ENCODE assay signal across 32 mouse cellular contexts in the genomic region with DNA sequence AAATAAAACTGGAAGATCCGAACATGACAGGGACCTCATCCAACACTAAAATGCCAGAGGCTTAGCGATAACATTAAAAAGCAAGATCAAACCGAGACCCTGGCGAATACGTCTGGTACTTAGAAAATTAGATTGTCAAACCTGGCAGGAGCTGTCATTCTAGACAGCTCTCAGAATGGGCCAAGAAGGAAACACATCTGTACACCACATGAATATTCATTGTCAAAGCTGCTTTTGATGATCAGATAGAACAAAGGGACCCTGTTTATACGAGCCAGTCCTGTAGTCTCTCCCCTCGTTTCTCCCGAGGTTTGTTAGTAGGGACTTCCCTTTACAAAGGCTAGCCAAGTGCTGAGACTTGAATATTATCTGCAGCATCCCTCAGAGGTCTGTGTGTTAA.
A peak's percentile ranks its signal among the peaks of the same experiment; 100 is the strongest.
DNase-seq lines count a peak whose midpoint lies in the region; ATAC-seq and TF ChIP-seq lines count a peak whose summit lies in the region.
"Had no signal": no experiment of that assay in that cellular context is flagged by ENCODE, and none has a peak within 500 bp of the region (broad histone marks: within the 10 kb centered on the region; RNA-seq: fewer than 3 reads in every experiment).

No protein-coding gene starts in this region.

- H3K27me3 ChIP-seq in embryonic facial prominence, embryonic 14.5 days (replicated peaks; ENCODE audit: control insufficient read depth, insufficient read depth, low read length), result no peaks in the 10 kb centered on the region
- H3K27me3 ChIP-seq in embryonic facial prominence, embryonic 10.5 days (replicated peaks; ENCODE audit: low read depth, poor library complexity, severe bottlenecking), result no peaks in the 10 kb centered on the region
- no peaks in the 10 kb centered on the region for H3K27me3 ChIP-seq in limb, embryonic 14.5 days (ENCODE audit: control insufficient read depth, insufficient read depth, low read length)
- H3K27me3 ChIP-seq in limb, embryonic 10.5 days (ENCODE audit: low read depth, poor library complexity, severe bottlenecking), result no peaks in the 10 kb centered on the region
- no peaks in the 10 kb centered on the region for H3K27me3 ChIP-seq in forebrain, postnatal 0 days (ENCODE audit: insufficient read depth, low read length)
- no peaks in the 10 kb centered on the region for H3K27me3 ChIP-seq in midbrain, embryonic 15.5 days (replicated peaks)
- H3K27me3 ChIP-seq: CH12.LX; neural tube, embryonic 13.5 days; stomach, embryonic 15.5 days had no signal

- no peak overlapping the region for H3K4me2 ChIP-seq in embryonic facial prominence, embryonic 14.5 days (ENCODE audit: low read depth, low read length)
- H3K4me2 ChIP-seq in limb, embryonic 14.5 days (replicated peaks; ENCODE audit: low read depth, low read length, severe bottlenecking), result no peak overlapping the region
- H3K4me2 ChIP-seq in forebrain, postnatal 0 days (ENCODE audit: low read depth), result no peak overlapping the region
- no peak overlapping the region for H3K4me2 ChIP-seq in midbrain, embryonic 15.5 days
- H3K4me2 ChIP-seq: heart, embryonic 11.5 days; lung, embryonic 14.5 days; neural tube, embryonic 13.5 days; stomach, embryonic 15.5 days had no signal

- 43% methylated on average over 8 of the region's 8 CpGs for WGBS in embryonic facial prominence, embryonic 14.5 days
- 71% methylated on average over 8 of the region's 8 CpGs for WGBS in embryonic facial prominence, embryonic 10.5 days
- WGBS in limb, embryonic 14.5 days, result 59% methylated on average over 8 of the region's 8 CpGs
- WGBS in limb, embryonic 10.5 days, result 86% methylated on average over 8 of the region's 8 CpGs
- 18% methylated on average over 8 of the region's 8 CpGs for WGBS in forebrain, postnatal 0 days
- WGBS in midbrain, embryonic 15.5 days, result 22% methylated on average over 8 of the region's 8 CpGs

- H3K9me3 ChIP-seq in embryonic facial prominence, embryonic 14.5 days (ENCODE audit: control insufficient read depth, low read length), result peaks cover 10% of the 10 kb centered on the region; the same call in 1 of the 2 replicates
- H3K9me3 ChIP-seq in embryonic facial prominence, embryonic 10.5 days, result peaks cover 13% of the 10 kb centered on the region
- peaks cover 8% of the 10 kb centered on the region; the same call in 1 of the 2 replicates for H3K9me3 ChIP-seq in limb, embryonic 14.5 days (ENCODE audit: control insufficient read depth, low read length)
- no peaks in the 10 kb centered on the region; the same call in 1 of the 2 replicates for H3K9me3 ChIP-seq in limb, embryonic 10.5 days (replicated peaks)
- 0 out of 2 replicates have a peak, but pooled peaks cover 13% of the 10 kb centered on the region for H3K9me3 ChIP-seq in forebrain, postnatal 0 days (ENCODE audit: low read length)
- no peaks in the 10 kb centered on the region; the same call in 1 of the 2 replicates for H3K9me3 ChIP-seq in midbrain, embryonic 15.5 days

- peak; percentile 6 for DNase-seq in embryonic facial prominence, embryonic 14.5 days (ENCODE audit: low spot score)
- no peak for DNase-seq in embryonic facial prominence, embryonic 10.5 days (ENCODE audit: low spot score)
- peak; percentile 49 for DNase-seq in limb, embryonic 14.5 days (ENCODE audit: low spot score)
- no peak for DNase-seq in limb, embryonic 10.5 days (ENCODE audit: low spot score)
- peak; percentile 33 for DNase-seq in forebrain, postnatal 0 days
- no peak for DNase-seq in adrenal gland, adult 8-10 months
- DNase-seq in right cerebral cortex, postnatal 25 days, result no peak
- DNase-seq: adrenal gland, adult 2 months; cerebellum, adult 8-10 months; cerebellum, postnatal 25 days; gastrocnemius, adult 2 months; gastrocnemius, postnatal 36 days; heart, adult 18-20 months; heart, postnatal 36 days; kidney, adult 9 months; kidney, postnatal 10 days; layer of hippocampus, postnatal 36 days; left cerebral cortex, postnatal 4 days; liver; lung, embryonic 14.5 days; lung, postnatal 14 days; retina, postnatal 1 day; right cerebral cortex, postnatal 14 days; thymus, postnatal 14 days had no signal

- no peak overlapping the region for H3K4me3 ChIP-seq in embryonic facial prominence, embryonic 14.5 days (ENCODE audit: low read depth, low read length)
- H3K4me3 ChIP-seq in embryonic facial prominence, embryonic 10.5 days, result no peak overlapping the region
- no peak overlapping the region for H3K4me3 ChIP-seq in limb, embryonic 14.5 days (replicated peaks; ENCODE audit: low read length)
- H3K4me3 ChIP-seq in limb, embryonic 10.5 days, result no peak overlapping the region
- no peak overlapping the region for H3K4me3 ChIP-seq in forebrain, postnatal 0 days (ENCODE audit: low read depth, low read length)
- no peak overlapping the region for H3K4me3 ChIP-seq in midbrain, embryonic 15.5 days
- H3K4me3 ChIP-seq: gastrocnemius, adult 2 months; neural tube, embryonic 13.5 days; stomach, embryonic 15.5 days had no signal

- H3K9ac ChIP-seq in embryonic facial prominence, embryonic 14.5 days (ENCODE audit: low read depth, low read length), result no peak overlapping the region
- no peak overlapping the region for H3K9ac ChIP-seq in limb, embryonic 14.5 days (ENCODE audit: low read depth, low read length, severe bottlenecking)
- no peak overlapping the region for H3K9ac ChIP-seq in forebrain, postnatal 0 days
- no peak overlapping the region for H3K9ac ChIP-seq in midbrain, embryonic 15.5 days
- H3K9ac ChIP-seq: liver, embryonic 14.5 days; lung, embryonic 14.5 days; neural tube, embryonic 13.5 days; stomach, embryonic 15.5 days had no signal

- no peak overlapping the region for H3K27ac ChIP-seq in embryonic facial prominence, embryonic 14.5 days (replicated peaks; ENCODE audit: low read depth, low read length)
- H3K27ac ChIP-seq in embryonic facial prominence, embryonic 10.5 days (replicated peaks), result no peak overlapping the region
- H3K27ac ChIP-seq in limb, embryonic 14.5 days (replicated peaks; ENCODE audit: low read depth, low read length), result no peak overlapping the region
- H3K27ac ChIP-seq in limb, embryonic 10.5 days, result no peak overlapping the region
- 0 out of 2 replicates have a peak overlapping the region, but pooled peaks have one; percentile 15 for H3K27ac ChIP-seq in forebrain, postnatal 0 days (ENCODE audit: low read depth, low read length)
- no peak overlapping the region for H3K27ac ChIP-seq in midbrain, embryonic 15.5 days
- H3K27ac ChIP-seq: gastrocnemius, adult 2 months; liver, embryonic 14.5 days; neural tube, embryonic 13.5 days; stomach, embryonic 15.5 days had no signal

- no peak for TF ChIP-seq CTCF in forebrain, postnatal 0 days (IDR thresholded peaks at IDR 0.05; ENCODE audit: low read depth)

- ATAC-seq in embryonic facial prominence, embryonic 14.5 days (ENCODE audit: low read depth), result no peak
- ATAC-seq in limb, embryonic 14.5 days (ENCODE audit: low FRiP score, low read depth), result no peak
- ATAC-seq in forebrain, postnatal 0 days, result peak; percentile 91
- ATAC-seq in midbrain, embryonic 15.5 days (replicated peaks), result peak; percentile 83
- ATAC-seq: activated CD4-positive, CD25-positive, alpha-beta regulatory T cell, adult 4 months; intestine, postnatal 0 days had no signal

- H3K36me3 ChIP-seq in embryonic facial prominence, embryonic 14.5 days (ENCODE audit: control insufficient read depth, insufficient read depth, low read length), result no peaks in the 10 kb centered on the region
- no peaks in the 10 kb centered on the region for H3K36me3 ChIP-seq in embryonic facial prominence, embryonic 10.5 days (replicated peaks)
- H3K36me3 ChIP-seq in limb, embryonic 14.5 days (ENCODE audit: control insufficient read depth, insufficient read depth, low read length), result no peaks in the 10 kb centered on the region
- H3K36me3 ChIP-seq in limb, embryonic 10.5 days, result no peaks in the 10 kb centered on the region
- no peaks in the 10 kb centered on the region for H3K36me3 ChIP-seq in forebrain, postnatal 0 days (ENCODE audit: insufficient read depth)
- H3K36me3 ChIP-seq in midbrain, embryonic 15.5 days (replicated peaks), result no peaks in the 10 kb centered on the region
- H3K36me3 ChIP-seq: neural tube, embryonic 13.5 days; stomach, embryonic 15.5 days had no signal

- TF ChIP-seq POLR2A in limb, embryonic 14.5 days (IDR thresholded peaks at IDR 0.05; ENCODE audit: borderline replicate concordance, extremely low read depth, insufficient read depth, insufficient read length), result no peak

- H3K4me1 ChIP-seq in embryonic facial prominence, embryonic 14.5 days (ENCODE audit: control insufficient read depth, insufficient read depth, low read length), result no peaks in the 10 kb centered on the region
- H3K4me1 ChIP-seq in embryonic facial prominence, embryonic 10.5 days, result no peaks in the 10 kb centered on the region
- H3K4me1 ChIP-seq in limb, embryonic 14.5 days (ENCODE audit: control insufficient read depth, insufficient read depth, low read length), result no peaks in the 10 kb centered on the region
- no peaks in the 10 kb centered on the region for H3K4me1 ChIP-seq in limb, embryonic 10.5 days
- no peaks in the 10 kb centered on the region for H3K4me1 ChIP-seq in forebrain, postnatal 0 days (ENCODE audit: insufficient read depth)
- H3K4me1 ChIP-seq in midbrain, embryonic 15.5 days, result no peaks in the 10 kb centered on the region
- H3K4me1 ChIP-seq: neural tube, embryonic 13.5 days; stomach, embryonic 15.5 days had no signal

Comparison
In these comparisons a context has a peak if more than half of its experiments do, and no peak if none do; other contexts are left out.
1. DNase-seq: peak in embryonic facial prominence, embryonic 14.5 days (single experiment), limb, embryonic 14.5 days (single experiment) and forebrain, postnatal 0 days (single experiment); none in embryonic facial prominence, embryonic 10.5 days (single experiment), limb, embryonic 10.5 days (single experiment), adrenal gland, adult 8-10 months (single experiment) and right cerebral cortex, postnatal 25 days (single experiment).
2. ATAC-seq: peak in forebrain, postnatal 0 days (single experiment) and midbrain, embryonic 15.5 days (single experiment); none in embryonic facial prominence, embryonic 14.5 days (single experiment) and limb, embryonic 14.5 days (single experiment).